Mouse (Mus musculus): ENCODE measurements around the gene Zbtb16. TPM values are rescaled to one million over a fixed set of nuclear protein-coding genes. Genes with fewer than 3 reads are reported as not detected.

Gene Zbtb16
- polyA plus RNA-seq, 1 experiment from 2014 or later: 9.7 TPM

DNA sequence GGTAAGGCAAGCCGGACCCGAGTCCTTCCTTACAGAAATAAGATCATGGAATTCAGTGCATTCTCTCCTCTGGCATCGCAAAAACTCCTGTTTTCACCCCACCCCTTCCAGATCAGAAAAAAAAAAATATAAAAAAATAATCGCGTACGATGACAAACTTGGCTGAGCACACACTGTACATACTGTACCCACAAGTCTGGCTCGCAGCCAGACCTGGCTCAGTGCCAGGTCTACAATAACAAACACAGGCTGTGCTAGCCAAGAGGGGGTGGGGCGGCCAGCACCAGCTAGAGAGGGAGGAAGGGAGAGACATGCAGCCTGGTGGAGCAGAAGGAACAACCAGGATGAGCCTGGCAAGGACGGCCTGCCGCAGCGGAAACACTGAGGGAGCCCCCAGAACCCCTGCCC is 95.9 kb downstream of the Zbtb16 start:
- ATAC-seq (ENCODE audit: low FRiP score): peak; percentile 76
- no peaks in the 10 kb centered on the region for H3K9me3 ChIP-seq (replicated peaks)
- peak overlapping the region; percentile 78 for H3K27ac ChIP-seq (replicated peaks)
- H3K4me2 ChIP-seq: peak overlapping the region; percentile 33
- H3K9ac ChIP-seq (replicated peaks): no peak overlapping the region
- H3K27me3 ChIP-seq (replicated peaks): no peaks in the 10 kb centered on the region
- no peak overlapping the region for H3K4me3 ChIP-seq (replicated peaks)
- 17% methylated on average over 11 of the region's 11 CpGs for WGBS
- peaks cover 67% of the 10 kb centered on the region for H3K4me1 ChIP-seq
- H3K36me3 ChIP-seq: no peaks in the 10 kb centered on the region

DNA sequence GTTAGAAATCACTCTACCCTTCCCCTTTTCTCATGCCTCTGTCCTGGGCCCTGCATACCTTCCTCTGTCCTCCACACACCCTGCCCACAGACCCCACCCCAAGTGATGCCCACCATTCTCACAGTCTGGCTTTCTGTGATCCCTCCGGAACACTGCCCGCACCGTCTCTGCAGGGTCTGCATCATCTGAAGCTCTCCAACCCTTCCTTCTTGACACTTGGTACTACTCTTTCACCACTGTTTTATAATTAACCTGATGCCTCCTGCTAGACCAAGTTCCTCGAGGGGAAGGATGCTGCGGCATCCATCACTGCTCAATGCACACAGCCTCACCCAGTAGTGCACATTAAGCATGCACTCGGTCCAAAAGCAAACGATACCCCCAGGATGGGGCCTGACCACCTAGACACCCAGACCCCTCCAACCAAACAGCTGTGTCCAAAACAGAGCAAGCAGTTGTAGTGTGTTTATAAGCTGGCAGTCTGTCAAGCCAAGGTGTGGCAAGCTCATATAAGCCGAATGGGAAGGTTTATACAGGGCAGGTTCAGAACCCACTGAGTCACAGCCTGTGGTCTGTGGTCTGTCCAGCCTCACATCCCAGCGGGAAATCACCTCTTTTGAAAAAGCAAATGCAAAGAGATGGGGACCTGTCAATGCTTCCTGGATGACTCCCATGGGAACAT is 97.1 kb downstream of the Zbtb16 start:
- H3K4me2 ChIP-seq: no peak overlapping the region
- no peaks in the 10 kb centered on the region for H3K27me3 ChIP-seq (replicated peaks)

DNA sequence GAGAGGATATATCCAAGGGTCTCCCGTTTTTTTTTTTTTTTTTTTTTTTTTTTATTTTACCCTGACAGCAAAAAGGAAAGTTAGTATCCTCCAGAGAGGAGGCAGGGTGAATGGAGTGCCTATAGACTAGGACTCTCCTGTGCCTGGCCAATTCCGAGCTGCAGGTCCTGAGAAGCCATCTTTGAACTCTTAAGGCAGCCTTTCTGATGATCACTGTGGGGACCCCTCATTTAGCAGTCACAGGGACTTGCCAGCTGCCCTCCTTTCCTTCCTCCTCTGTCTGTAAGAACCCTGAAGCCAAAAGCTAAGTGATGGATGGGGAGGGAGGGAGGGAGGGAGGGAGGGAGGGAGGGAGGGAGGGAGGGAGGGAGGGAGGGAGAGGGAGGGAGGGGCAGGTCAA is 98.1 kb downstream of the Zbtb16 start:
- H3K27me3 ChIP-seq (replicated peaks): no peaks in the 10 kb centered on the region
- H3K9ac ChIP-seq (replicated peaks): no peak overlapping the region
- no peaks in the 10 kb centered on the region for H3K36me3 ChIP-seq
- WGBS: 20% methylated on average over 2 of the region's 2 CpGs
- no peak overlapping the region for H3K4me3 ChIP-seq (replicated peaks)
- H3K4me2 ChIP-seq: peak overlapping the region; percentile 38; the same call in 1 of the 2 replicates
- no peaks in the 10 kb centered on the region for H3K9me3 ChIP-seq (replicated peaks)
- peaks cover 81% of the 10 kb centered on the region for H3K4me1 ChIP-seq
- H3K27ac ChIP-seq (replicated peaks): peak overlapping the region; percentile 80
- ATAC-seq (ENCODE audit: low FRiP score): no peak

More for the DNA sequence above, 97.1 kb downstream of the Zbtb16 start:
- peaks cover 72% of the 10 kb centered on the region for H3K4me1 ChIP-seq
- no peaks in the 10 kb centered on the region for H3K9me3 ChIP-seq (replicated peaks)
- no peak overlapping the region for H3K4me3 ChIP-seq (replicated peaks)
- 71% methylated on average over 9 of the region's 9 CpGs for WGBS
- no peak for ATAC-seq (ENCODE audit: low FRiP score)
- no peak overlapping the region for H3K9ac ChIP-seq (replicated peaks)
- no peak overlapping the region; the same call in 1 of the 2 replicates for H3K27ac ChIP-seq (replicated peaks)
- no peaks in the 10 kb centered on the region for H3K36me3 ChIP-seq

DNA sequence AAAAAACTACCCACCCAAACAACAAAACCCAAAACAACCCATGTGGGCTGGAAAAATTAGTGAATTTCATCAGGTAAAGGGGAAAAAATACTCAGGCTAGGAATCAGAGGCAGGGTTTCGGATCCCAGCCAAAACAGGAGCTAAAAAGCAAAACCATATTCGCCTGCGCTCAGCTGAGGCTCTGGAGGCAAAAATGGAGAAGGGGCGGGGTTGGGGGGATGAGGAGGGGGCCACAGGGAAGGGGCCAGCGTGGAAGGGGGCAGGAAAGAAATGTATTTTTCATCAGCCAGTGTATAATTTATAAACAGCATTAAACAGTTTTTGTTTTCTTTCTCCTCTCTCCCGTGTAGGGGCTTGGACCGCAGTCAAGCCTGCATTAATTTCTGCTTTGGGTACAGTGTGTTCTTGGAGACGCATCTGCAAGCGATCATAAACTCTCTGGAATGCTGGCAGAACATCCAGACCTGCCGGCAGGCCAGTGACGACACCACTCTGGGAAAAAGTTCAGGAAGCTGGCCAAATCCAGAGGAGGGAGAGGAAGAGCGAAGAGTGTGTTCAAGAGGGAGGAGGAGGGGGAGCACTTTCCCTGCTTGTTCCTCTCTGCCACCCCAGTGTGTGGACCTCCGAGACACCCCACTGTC is 98.7 kb downstream of the Zbtb16 start:
- Histone ChIP-seq H3K9me3 (replicated peaks) (no peaks in the 10 kb centered on the region), H3K27ac (replicated peaks) (peak overlapping the region; percentile 80), H3K4me1 (peaks cover 85% of the 10 kb centered on the region), H3K9ac (replicated peaks) (no peak overlapping the region), H3K4me2 (peak overlapping the region; percentile 38), H3K4me3 (replicated peaks) (no peak overlapping the region), H3K27me3 (replicated peaks) (0 out of 2 replicates have a peak, but pooled peaks cover 4% of the 10 kb centered on the region), H3K36me3 (no peaks in the 10 kb centered on the region)
- ATAC-seq (ENCODE audit: low FRiP score): peak; percentile 13; the same call in 1 of the 2 replicates
- WGBS: 19% methylated on average over 13 of the region's 13 CpGs

DNA sequence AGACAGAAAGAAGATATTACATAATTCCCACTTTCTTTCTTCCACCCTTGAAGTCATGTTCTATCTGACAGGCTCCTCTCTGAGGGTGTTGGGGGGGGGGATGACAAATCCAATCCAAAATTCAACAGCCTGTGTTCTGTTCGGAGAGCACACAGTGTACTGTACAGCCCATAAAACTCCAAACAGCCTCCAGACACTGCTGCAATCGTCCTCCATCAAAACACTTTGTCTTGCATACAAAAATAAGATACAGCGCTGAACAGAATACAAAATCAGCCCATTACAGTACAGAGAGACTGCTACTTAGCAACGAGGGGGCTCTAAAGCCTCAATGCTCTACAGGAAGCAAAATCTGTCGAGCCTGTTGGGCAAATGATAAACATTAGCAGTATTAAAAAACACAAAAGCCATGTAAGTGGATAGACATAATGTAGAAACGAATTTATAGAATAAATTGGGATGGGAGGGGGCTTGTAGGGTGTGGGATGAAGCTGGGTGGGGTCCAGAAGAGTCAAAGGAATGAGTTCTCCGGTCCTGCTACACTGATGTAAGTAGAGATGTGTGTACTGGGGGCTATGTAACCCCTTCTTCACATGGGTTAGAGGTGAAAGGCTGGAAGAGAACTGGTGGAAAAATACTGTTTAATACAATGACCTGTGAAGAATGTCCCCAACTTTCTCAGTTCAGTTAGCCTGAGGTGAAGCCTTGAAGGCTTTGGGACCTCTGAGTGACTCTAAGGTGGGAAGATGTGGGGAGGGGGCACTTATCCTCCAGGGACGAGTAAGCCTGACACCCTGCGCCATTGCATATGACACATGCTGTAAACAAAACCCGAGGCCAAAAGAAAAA is 99.4 kb downstream of the Zbtb16 start:
- H3K9ac ChIP-seq (replicated peaks): no peak overlapping the region
- H3K4me2 ChIP-seq: peak overlapping the region; percentile 38
- no peaks in the 10 kb centered on the region for H3K36me3 ChIP-seq
- H3K4me1 ChIP-seq: peaks cover 91% of the 10 kb centered on the region
- no peaks in the 10 kb centered on the region for H3K9me3 ChIP-seq (replicated peaks)
- H3K27ac ChIP-seq (replicated peaks): peak overlapping the region; percentile 80
- H3K4me3 ChIP-seq (replicated peaks): no peak overlapping the region
- H3K27me3 ChIP-seq (replicated peaks): 0 out of 2 replicates have a peak, but pooled peaks cover 4% of the 10 kb centered on the region
- WGBS: 16% methylated on average over 10 of the region's 10 CpGs
- ATAC-seq (ENCODE audit: low FRiP score): peak; percentile 40

DNA sequence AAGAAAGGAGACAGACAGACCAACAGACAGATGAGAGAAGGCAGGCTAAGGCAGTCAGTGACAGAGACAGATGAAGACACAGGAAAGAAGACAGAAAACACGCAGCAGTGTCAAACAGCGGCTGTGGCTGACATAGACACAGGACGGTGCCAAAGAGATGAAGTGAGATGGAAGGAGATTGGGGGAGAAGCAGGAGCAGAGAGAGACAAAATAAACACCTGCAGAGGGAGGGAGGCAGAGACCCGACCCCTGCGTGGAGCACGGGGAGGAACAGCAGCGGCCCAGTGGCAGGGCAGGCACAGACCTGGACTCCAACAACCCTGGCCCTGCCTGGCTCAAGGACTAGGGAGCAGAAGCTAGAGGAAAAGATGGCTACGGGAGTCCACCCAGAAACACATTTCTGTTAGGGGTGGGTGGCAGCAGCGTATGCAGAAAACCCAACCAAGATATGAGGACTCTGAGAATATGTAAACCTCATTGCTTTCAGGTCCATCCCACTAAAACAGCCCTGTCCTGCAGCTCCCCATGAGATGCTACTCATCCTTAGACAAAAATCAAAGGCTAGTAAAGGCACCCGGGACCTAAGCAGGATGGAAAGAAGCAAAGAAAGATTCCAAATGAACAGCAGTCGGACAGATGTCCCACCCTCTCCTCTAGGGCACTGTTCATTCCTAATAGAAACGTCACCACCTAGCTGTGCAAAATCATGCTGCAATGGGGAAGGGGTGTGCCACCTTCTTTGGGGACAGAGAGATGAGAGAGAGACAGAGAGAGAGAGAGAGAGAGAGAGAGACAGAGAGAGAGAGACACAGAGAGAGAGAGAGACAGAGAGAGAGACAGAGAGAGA is 100.3 kb downstream of the Zbtb16 start:
- Histone ChIP-seq H3K36me3 (no peaks in the 10 kb centered on the region), H3K4me3 (replicated peaks) (no peak overlapping the region), H3K27me3 (replicated peaks) (peaks cover 4% of the 10 kb centered on the region; the same call in 1 of the 2 replicates), H3K4me1 (peaks cover 91% of the 10 kb centered on the region), H3K9me3 (replicated peaks) (no peaks in the 10 kb centered on the region), H3K27ac (replicated peaks) (peak overlapping the region; percentile 80), H3K4me2 (peak overlapping the region; percentile 38; the same call in 1 of the 2 replicates), H3K9ac (replicated peaks) (0 out of 2 replicates have a peak overlapping the region, but pooled peaks have one; percentile 23)
- 46% methylated on average over 12 of the region's 12 CpGs for WGBS
- no peak for ATAC-seq (ENCODE audit: low FRiP score)

DNA sequence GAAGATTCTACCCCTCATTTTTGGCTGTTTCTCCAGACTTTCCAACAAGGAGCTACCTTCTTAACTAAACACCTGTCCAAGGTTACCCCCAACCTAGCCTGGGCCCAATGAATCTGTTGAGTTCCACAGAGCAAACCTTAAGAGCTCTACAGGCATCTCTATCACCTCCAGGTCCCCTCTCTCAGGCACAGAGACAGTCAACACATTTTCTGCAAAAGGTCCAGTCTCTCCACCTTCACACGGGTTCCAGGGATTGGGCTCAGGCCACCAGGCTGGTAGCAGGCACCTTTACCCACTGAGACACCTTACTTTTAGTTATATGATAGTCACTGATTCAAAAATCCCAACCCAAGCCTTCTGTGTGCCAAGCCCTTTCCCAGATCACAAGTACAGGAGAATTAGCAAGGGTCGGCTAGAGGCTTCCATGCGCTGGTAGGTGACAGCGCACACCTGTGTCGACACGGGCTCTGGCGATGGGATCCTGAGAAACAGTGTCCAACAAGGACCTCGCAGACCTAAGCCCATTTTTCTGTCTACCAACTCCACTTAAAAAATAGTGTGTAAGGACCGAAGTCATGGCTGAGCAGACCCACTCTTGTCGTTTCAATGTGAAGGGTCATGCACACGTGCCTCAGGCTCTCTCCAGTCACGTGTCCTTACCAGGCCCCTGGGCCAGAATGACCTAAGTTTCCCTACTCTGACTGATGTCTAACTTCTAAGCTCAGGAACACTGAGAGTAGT is 101.1 kb downstream of the Zbtb16 start:
- peak overlapping the region; percentile 80 for H3K27ac ChIP-seq (replicated peaks)
- H3K4me3 ChIP-seq (replicated peaks): no peak overlapping the region
- H3K27me3 ChIP-seq (replicated peaks): peaks cover 4% of the 10 kb centered on the region; the same call in 1 of the 2 replicates
- H3K4me1 ChIP-seq: peaks cover 91% of the 10 kb centered on the region
- H3K36me3 ChIP-seq: no peaks in the 10 kb centered on the region
- ATAC-seq (ENCODE audit: low FRiP score): no peak
- no peaks in the 10 kb centered on the region for H3K9me3 ChIP-seq (replicated peaks)
- H3K4me2 ChIP-seq: no peak overlapping the region
- H3K9ac ChIP-seq (replicated peaks): 0 out of 2 replicates have a peak overlapping the region, but pooled peaks have one; percentile 23
- 83% methylated on average over 12 of the region's 12 CpGs for WGBS

DNA sequence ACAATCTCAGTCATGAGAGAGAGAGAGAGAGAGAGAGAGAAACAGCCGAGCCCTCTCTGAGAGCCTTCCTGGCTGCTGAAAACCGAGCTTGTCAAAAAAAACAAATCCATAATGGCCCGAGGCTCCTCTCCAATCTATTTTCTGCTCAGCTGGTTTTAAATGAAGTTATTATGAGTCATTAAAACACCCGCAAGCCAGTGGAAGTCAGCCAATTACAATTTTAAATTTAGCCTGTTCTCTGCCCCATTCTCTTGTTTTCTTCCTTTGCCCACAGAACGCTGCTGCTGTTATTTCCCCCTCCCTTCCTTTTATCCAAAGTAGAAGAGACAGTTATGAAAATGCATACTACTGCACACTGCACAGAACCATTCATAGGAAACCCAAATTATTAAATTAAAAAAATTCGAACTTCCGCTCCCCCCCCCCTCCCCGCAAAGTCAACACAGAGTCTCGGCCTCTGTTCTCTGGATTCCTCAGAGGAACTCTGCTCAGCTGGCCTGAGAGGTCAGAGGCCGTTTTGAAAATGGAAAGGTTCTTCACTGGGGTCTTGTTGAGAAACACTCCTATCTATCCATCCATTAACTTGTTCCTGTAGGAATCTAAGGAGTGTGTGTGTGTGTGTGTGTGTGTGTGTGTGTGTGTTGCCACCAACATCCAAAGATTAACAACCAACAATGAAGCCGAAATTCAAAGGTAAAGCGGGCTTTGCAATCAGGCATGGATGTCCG is 102.0 kb downstream of the Zbtb16 start:
- H3K9ac ChIP-seq (replicated peaks): no peak overlapping the region
- no peak overlapping the region for H3K4me3 ChIP-seq (replicated peaks)
- peaks cover 91% of the 10 kb centered on the region for H3K4me1 ChIP-seq
- H3K9me3 ChIP-seq (replicated peaks): no peaks in the 10 kb centered on the region
- no peaks in the 10 kb centered on the region for H3K36me3 ChIP-seq
- peak overlapping the region; percentile 80 for H3K27ac ChIP-seq (replicated peaks)
- 30% methylated on average over 13 of the region's 13 CpGs for WGBS
- 0 out of 2 replicates have a peak overlapping the region, but pooled peaks have one; percentile 13 for H3K4me2 ChIP-seq
- no peak for ATAC-seq (ENCODE audit: low FRiP score)
- peaks cover 4% of the 10 kb centered on the region; the same call in 1 of the 2 replicates for H3K27me3 ChIP-seq (replicated peaks)

DNA sequence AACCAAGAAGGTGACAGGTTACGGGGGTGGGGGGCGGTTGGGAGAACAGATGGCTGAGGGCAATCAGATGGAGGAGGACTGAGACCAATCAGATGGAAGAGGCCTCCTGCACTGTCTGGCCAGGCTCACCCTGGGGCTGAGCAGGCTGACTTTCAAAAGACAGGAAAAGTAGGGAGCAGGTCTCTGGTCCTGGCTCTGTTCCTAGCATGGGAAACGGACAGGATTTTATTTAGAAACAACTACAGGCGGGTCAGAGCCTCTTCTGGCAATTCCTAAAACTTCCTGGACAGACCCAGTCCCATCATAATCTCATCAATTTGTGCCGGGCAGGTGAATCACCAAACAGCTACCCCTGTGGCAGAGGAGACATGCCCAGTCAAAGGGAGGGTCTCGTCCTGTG is 102.9 kb downstream of the Zbtb16 start:
- Histone ChIP-seq H3K4me1 (peaks cover 94% of the 10 kb centered on the region), H3K27ac (replicated peaks) (peak overlapping the region; percentile 80), H3K9me3 (replicated peaks) (no peaks in the 10 kb centered on the region), H3K4me2 (no peak overlapping the region), H3K27me3 (replicated peaks) (peaks cover 4% of the 10 kb centered on the region; the same call in 1 of the 2 replicates), H3K36me3 (no peaks in the 10 kb centered on the region), H3K4me3 (replicated peaks) (no peak overlapping the region), H3K9ac (replicated peaks) (no peak overlapping the region)
- 55% methylated on average over 6 of the region's 6 CpGs for WGBS
- ATAC-seq (ENCODE audit: low FRiP score): no peak
